Mouse (Mus musculus) liver, embryonic 11.5 days (tissue): ENCODE data around the gene Fndc8. TPM values are rescaled to one million over a fixed set of nuclear protein-coding genes. Genes with fewer than 3 reads are reported as not detected.

Experiments used
- ATAC-seq: fragments of 200-750 bp; cut with Nextera tagmentation; replicated peaks from 2 replicates; pipeline ENCODE4 v1.8.0; 2017; ENCODE audit warnings: moderate number of reproducible peaks, mild to moderate bottlenecking, moderate TSS enrichment, moderate library complexity; ENCODE audit not compliant: low FRiP score
- DNase-seq: peaks from one replicate; pipeline ENCODE4 v3.0.0-alpha.2; 2017; ENCODE audit warnings: low spot score
- H3K27ac ChIP-seq: fragments of 300-500 bp; sonication (generic); 2 replicates; pipeline ENCODE4 v1.5.1; 2014; ENCODE audit warnings: mild to moderate bottlenecking, low read depth, low read length, control low read depth
- H3K27me3 ChIP-seq: fragments of 300-500 bp; sonication (generic); replicated peaks from 2 replicates; pipeline ENCODE4 v1.6.1; 2014; ENCODE audit warnings: low read length, mixed read lengths; ENCODE audit not compliant: control insufficient read depth, insufficient read depth
- H3K36me3 ChIP-seq: fragments of 300-500 bp; sonication (generic); 2 replicates; pipeline ENCODE4 v1.6.1; 2014; ENCODE audit warnings: mild to moderate bottlenecking, low read length, moderate library complexity, mixed read lengths; ENCODE audit not compliant: control insufficient read depth, insufficient read depth
- H3K4me1 ChIP-seq: fragments of 300-500 bp; sonication (generic); replicated peaks from 2 replicates; pipeline ENCODE4 v1.6.1; 2014; ENCODE audit warnings: low read length, mixed read lengths; ENCODE audit not compliant: control insufficient read depth, insufficient read depth
- H3K4me2 ChIP-seq: fragments of 300-500 bp; sonication (generic); 2 replicates; pipeline ENCODE4 v1.6.1; 2014; ENCODE audit warnings: mild to moderate bottlenecking, control low read depth, moderate library complexity
- H3K4me3 ChIP-seq: fragments of 300-500 bp; sonication (generic); 2 replicates; pipeline ENCODE4 v1.5.1; 2014; ENCODE audit warnings: low read depth, low read length, control low read depth
- H3K9ac ChIP-seq: fragments of 300-500 bp; sonication (generic); 2 replicates; pipeline ENCODE4 v1.6.1; 2014; ENCODE audit warnings: low read depth, low read length, control low read depth
- H3K9me3 ChIP-seq: fragments of 300-500 bp; sonication (generic); 2 replicates; pipeline ENCODE4 v1.6.1; 2016; ENCODE audit warnings: low read length, inconsistent platforms, mixed read lengths; ENCODE audit not compliant: control insufficient read depth
- WGBS: fragments of 180-500 bp; shearing (Covaris S2); extraction: QIAGEN DNeasy Blood & Tissue Kit; methylation state at CpG from one replicate; pipeline ENCODE4 v1.1.7; 2014; 5-methylcytosine and 5-hydroxymethylcytosine counted together
- polyA plus RNA-seq: library from polyadenylated mRNA; unstranded; fragments of >200 nt; fragmentation: Nextera tagmentation; extraction: Ambion mirVana; gene quantifications from 2 replicates; pipeline ENCODE4 v1.2.1, GENCODE M21; 2014

The Fndc8 gene
- polyA plus RNA-seq, 1 experiment from 2014 or later, result 0.15 TPM

GRCm38 (mm10) chr11:82852540-82852939 lies 39.4 kb upstream of the Fndc8 start:
- H3K9me3 ChIP-seq, result no peaks in the 10 kb centered on the region
- H3K27me3 ChIP-seq, result no peaks in the 10 kb centered on the region
- DNase-seq (no peak), ATAC-seq (no peak)
- H3K36me3 ChIP-seq, result no peaks in the 10 kb centered on the region; the same call in 1 of the 2 replicates
- 0 out of 2 replicates have a peak overlapping the region, but pooled peaks have one; percentile 5 for H3K4me2 ChIP-seq
- H3K4me3 ChIP-seq, result no peak overlapping the region
- WGBS, result 78% methylated on average over 10 of the region's 10 CpGs
- peaks cover 73% of the 10 kb centered on the region for H3K4me1 ChIP-seq
- no peak overlapping the region for H3K9ac ChIP-seq
- H3K27ac ChIP-seq, result no peak overlapping the region; the same call in 1 of the 2 replicates

GRCm38 (mm10) chr11:82852958-82853357 lies 39.0 kb upstream of the Fndc8 start:
- H3K27ac ChIP-seq, result no peak overlapping the region; the same call in 1 of the 2 replicates
- no peak overlapping the region for H3K4me3 ChIP-seq
- no peaks in the 10 kb centered on the region for H3K9me3 ChIP-seq
- no peak overlapping the region for H3K4me2 ChIP-seq
- no peak overlapping the region for H3K9ac ChIP-seq
- no peaks in the 10 kb centered on the region for H3K27me3 ChIP-seq
- DNase-seq (no peak), ATAC-seq (no peak)
- peaks cover 71% of the 10 kb centered on the region for H3K4me1 ChIP-seq
- 82% methylated on average over 7 of the region's 7 CpGs for WGBS
- H3K36me3 ChIP-seq, result no peaks in the 10 kb centered on the region; the same call in 1 of the 2 replicates

GRCm38 (mm10) chr11:82854111-82854510 lies 37.8 kb upstream of the Fndc8 start:
- Histone ChIP-seq H3K4me1 (peaks cover 63% of the 10 kb centered on the region), H3K4me2 (no peak overlapping the region), H3K9ac (no peak overlapping the region), H3K27ac (no peak overlapping the region), H3K4me3 (no peak overlapping the region), H3K36me3 (no peaks in the 10 kb centered on the region), H3K27me3 (no peaks in the 10 kb centered on the region), H3K9me3 (no peaks in the 10 kb centered on the region)
- ATAC-seq (no peak), DNase-seq (no peak)
- WGBS, result 83% methylated on average over 6 of the region's 6 CpGs

- Histone ChIP-seq H3K27me3 (no peaks in the 10 kb centered on the region), H3K4me3 (no peak overlapping the region), H3K9me3 (no peaks in the 10 kb centered on the region), H3K4me1 (peaks cover 53% of the 10 kb centered on the region), H3K27ac (peak overlapping the region; percentile 80), H3K36me3 (no peaks in the 10 kb centered on the region), H3K4me2 (peak overlapping the region; percentile 35), H3K9ac (no peak overlapping the region)
- no peak for DNase-seq
- WGBS, result 70% methylated on average over 9 of the region's 9 CpGs
- peak; percentile 83 for ATAC-seq
These were observed 36.5 kb upstream of the Fndc8 start for GRCm38 (mm10) chr11:82855327-82855973.

- Histone ChIP-seq H3K4me1 (peaks cover 52% of the 10 kb centered on the region), H3K27ac (peak overlapping the region; percentile 43; the same call in 1 of the 2 replicates), H3K4me2 (no peak overlapping the region), H3K9me3 (no peaks in the 10 kb centered on the region), H3K9ac (no peak overlapping the region), H3K4me3 (no peak overlapping the region), H3K36me3 (no peaks in the 10 kb centered on the region), H3K27me3 (no peaks in the 10 kb centered on the region)
- no peak for DNase-seq
- ATAC-seq, result no peak
- WGBS, result 87% methylated on average over 10 of the region's 10 CpGs
These were observed 35.9 kb upstream of the Fndc8 start for GRCm38 (mm10) chr11:82856032-82856431.

- Histone ChIP-seq H3K27ac (peak overlapping the region; percentile 13; the same call in 1 of the 2 replicates), H3K9me3 (no peaks in the 10 kb centered on the region)
- 79% methylated on average over 13 of the region's 13 CpGs for WGBS
These were observed 34.5 kb upstream of the Fndc8 start for GRCm38 (mm10) chr11:82857307-82857848.

GRCm38 (mm10) chr11:82860759-82861158 lies 31.2 kb upstream of the Fndc8 start:
- no peak for DNase-seq
- Histone ChIP-seq H3K27me3 (no peaks in the 10 kb centered on the region), H3K36me3 (no peaks in the 10 kb centered on the region), H3K9me3 (no peaks in the 10 kb centered on the region), H3K4me3 (no peak overlapping the region), H3K27ac (no peak overlapping the region), H3K4me2 (no peak overlapping the region), H3K9ac (no peak overlapping the region), H3K4me1 (peaks cover 34% of the 10 kb centered on the region)
- no peak for ATAC-seq
- 82% methylated on average over 6 of the region's 6 CpGs for WGBS

More at GRCm38 (mm10) chr11:82857307-82857848, 34.5 kb upstream of the Fndc8 start:
- no peaks in the 10 kb centered on the region for H3K27me3 ChIP-seq
- no peak overlapping the region for H3K9ac ChIP-seq
- DNase-seq, result no peak
- H3K4me2 ChIP-seq, result no peak overlapping the region
- H3K36me3 ChIP-seq, result no peaks in the 10 kb centered on the region
- peaks cover 52% of the 10 kb centered on the region for H3K4me1 ChIP-seq
- no peak for ATAC-seq
- H3K4me3 ChIP-seq, result no peak overlapping the region

- H3K36me3 ChIP-seq, result no peaks in the 10 kb centered on the region
- WGBS, result 78% methylated on average over 8 of the region's 8 CpGs
- no peak overlapping the region for H3K27ac ChIP-seq
- H3K4me3 ChIP-seq, result no peak overlapping the region
- no peaks in the 10 kb centered on the region for H3K9me3 ChIP-seq
- no peaks in the 10 kb centered on the region for H3K27me3 ChIP-seq
- H3K9ac ChIP-seq, result no peak overlapping the region
- no peak for ATAC-seq
- peaks cover 28% of the 10 kb centered on the region for H3K4me1 ChIP-seq
- DNase-seq, result no peak
- no peak overlapping the region for H3K4me2 ChIP-seq
These were observed 30.4 kb upstream of the Fndc8 start for GRCm38 (mm10) chr11:82861558-82861957.

- no peaks in the 10 kb centered on the region for H3K36me3 ChIP-seq
- H3K27ac ChIP-seq, result no peak overlapping the region
- H3K4me2 ChIP-seq, result 0 out of 2 replicates have a peak overlapping the region, but pooled peaks have one; percentile 2
- no peaks in the 10 kb centered on the region for H3K9me3 ChIP-seq
- DNase-seq (no peak), ATAC-seq (no peak)
- H3K27me3 ChIP-seq, result no peaks in the 10 kb centered on the region
- no peak overlapping the region for H3K9ac ChIP-seq
- no peak overlapping the region for H3K4me3 ChIP-seq
- 51% methylated on average over 9 of the region's 9 CpGs for WGBS
- peaks cover 25% of the 10 kb centered on the region for H3K4me1 ChIP-seq
These were observed 29.3 kb upstream of the Fndc8 start for GRCm38 (mm10) chr11:82862638-82863037.
